Mouse (Mus musculus) ES-E14 (cell line): ENCODE measurements around the gene Il1rapl1.

Experiments used
- CHD2 ChIP-seq: IDR thresholded peaks from 2 replicates; pipeline ENCODE4 v1.6.1; 2014; ENCODE audit warnings: mild to moderate bottlenecking, low read depth, low read length, inconsistent platforms
- HCFC1 ChIP-seq: IDR thresholded peaks from 2 replicates; pipeline ENCODE4 v1.6.1; 2012; ENCODE audit warnings: low read length, inconsistent platforms, borderline replicate concordance; ENCODE audit not compliant: insufficient read depth
- ZC3H11A ChIP-seq: IDR thresholded peaks from 2 replicates; pipeline ENCODE4 v1.6.1; 2012; ENCODE audit warnings: low read depth, mild to moderate bottlenecking, inconsistent platforms, low read length, borderline replicate concordance
- ZNF384 ChIP-seq: IDR thresholded peaks from 2 replicates; pipeline ENCODE4 v1.6.1; 2012; ENCODE audit warnings: low read depth, low read length, inconsistent platforms

GRCm38 (mm10) chrX:86955126-86955525, 1160.3 kb downstream of the Il1rapl1 start:
- TF ChIP-seq HCFC1: no peak
- TF ChIP-seq ZNF384: no peak
- TF ChIP-seq ZC3H11A: no peak
- TF ChIP-seq CHD2: no peak
